Mouse (Mus musculus) layer of hippocampus, adult 18-20 months (tissue): ENCODE measurements around the gene Synrg. TPM values are rescaled to one million over a fixed set of nuclear protein-coding genes. Genes with fewer than 3 reads are reported as not detected.
A peak's percentile ranks its signal among the peaks of the same experiment; 100 is the strongest.

Experiments used
- DNase-seq, 2 experiments: peaks; one replicate each; pipeline ENCODE4 v3.0.0; 2022; ENCODE audit warnings: low spot score in 2 of 2
- total RNA-seq, 2 experiments: library from RNA; stranded (reverse); gene quantifications; 2 replicates each; pipeline ENCODE4 v1.2.3; 2021

The Synrg gene
- total RNA-seq, 2 experiments from 2014 or later: 66.6 to 70.6 TPM

GRCm38 (mm10) chr11:84072904-84073651 lies 108.8 kb downstream of the Synrg start:
- DNase-seq: peak in 1 of 2 experiments; percentile 65

GRCm38 (mm10) chr11:84073816-84074764 lies 109.9 kb downstream of the Synrg start:
- no peak for DNase-seq

GRCm38 (mm10) chr11:84077008-84077407 lies 112.8 kb downstream of the Synrg start:
- no peak for DNase-seq

- no peak for DNase-seq
Observed at GRCm38 (mm10) chr11:84078601-84079000, 114.4 kb downstream of the Synrg start.

- DNase-seq: no peak
Observed at GRCm38 (mm10) chr11:84079361-84079760, 115.1 kb downstream of the Synrg start.

GRCm38 (mm10) chr11:84079887-84080286 lies 115.7 kb downstream of the Synrg start:
- DNase-seq: no peak

GRCm38 (mm10) chr11:84080327-84080726 lies 116.1 kb downstream of the Synrg start:
- no peak for DNase-seq

- no peak for DNase-seq
Observed at GRCm38 (mm10) chr11:84081901-84082300, 117.7 kb downstream of the Synrg start.

GRCm38 (mm10) chr11:84090572-84090971 lies 126.3 kb downstream of the Synrg start:
- DNase-seq: no peak

Other genes starting within 250 kb of the Synrg start
- not detected for gene Wfdc21, start 217.5 kb upstream of the Synrg start, total RNA-seq
- 10 to 100 TPM; 15.0 to 16.0 TPM for gene Heatr6, start 210.7 kb upstream of the Synrg start, total RNA-seq
- under 1 TPM; 0.27 to 0.43 TPM for gene Hnf1b, start 114.4 kb upstream of the Synrg start, total RNA-seq
- 10 to 100 TPM; 13.1 to 16.4 TPM for gene Ddx52, start 22.4 kb upstream of the Synrg start, total RNA-seq
- gene Dusp14, start 104.8 kb downstream of the Synrg start, total RNA-seq: 10 to 100 TPM; 33.5 to 35.0 TPM
- 10 to 100 TPM; 30.4 to 30.8 TPM for gene Tada2a, start 165.2 kb downstream of the Synrg start, total RNA-seq
- gene Acaca, start 165.2 kb downstream of the Synrg start, total RNA-seq: 10 to 100 TPM; 68.3 to 70.7 TPM
- gene Gm11437, start 203.0 kb downstream of the Synrg start, total RNA-seq: not detected